Mouse (Mus musculus): Measurements from ENCODE around the gene Tmem210. TPM values are rescaled to one million over a fixed set of nuclear protein-coding genes. Genes with fewer than 3 reads are reported as not detected.
A peak's percentile ranks its signal among the peaks of the same experiment; 100 is the strongest.

Gene Tmem210
- total RNA-seq, 2 experiments from 2014 or later: not detected

DNA sequence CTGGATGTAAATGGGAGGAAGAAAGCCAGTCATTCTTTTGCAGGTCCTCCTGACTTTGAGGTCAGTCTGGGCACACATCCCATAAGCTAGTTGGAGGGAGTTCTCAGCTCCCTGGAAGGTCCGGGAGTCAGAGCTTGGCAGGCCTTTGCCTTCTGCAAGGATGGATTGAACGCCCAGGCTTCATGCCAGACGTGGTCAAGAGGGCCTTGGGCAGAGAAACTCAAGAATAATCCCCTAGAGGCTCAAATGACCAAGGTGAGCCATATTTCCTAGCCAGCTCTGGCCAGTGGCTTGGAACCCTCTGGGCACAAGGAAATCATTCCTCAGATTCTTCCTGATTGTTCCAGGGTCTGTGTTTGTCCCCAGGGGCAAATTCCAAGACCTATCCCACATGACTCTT, 23.1 kb upstream of the Tmem210 start:
- DNase-seq (ENCODE audit: low spot score in 2 of 2): no peak

DNA sequence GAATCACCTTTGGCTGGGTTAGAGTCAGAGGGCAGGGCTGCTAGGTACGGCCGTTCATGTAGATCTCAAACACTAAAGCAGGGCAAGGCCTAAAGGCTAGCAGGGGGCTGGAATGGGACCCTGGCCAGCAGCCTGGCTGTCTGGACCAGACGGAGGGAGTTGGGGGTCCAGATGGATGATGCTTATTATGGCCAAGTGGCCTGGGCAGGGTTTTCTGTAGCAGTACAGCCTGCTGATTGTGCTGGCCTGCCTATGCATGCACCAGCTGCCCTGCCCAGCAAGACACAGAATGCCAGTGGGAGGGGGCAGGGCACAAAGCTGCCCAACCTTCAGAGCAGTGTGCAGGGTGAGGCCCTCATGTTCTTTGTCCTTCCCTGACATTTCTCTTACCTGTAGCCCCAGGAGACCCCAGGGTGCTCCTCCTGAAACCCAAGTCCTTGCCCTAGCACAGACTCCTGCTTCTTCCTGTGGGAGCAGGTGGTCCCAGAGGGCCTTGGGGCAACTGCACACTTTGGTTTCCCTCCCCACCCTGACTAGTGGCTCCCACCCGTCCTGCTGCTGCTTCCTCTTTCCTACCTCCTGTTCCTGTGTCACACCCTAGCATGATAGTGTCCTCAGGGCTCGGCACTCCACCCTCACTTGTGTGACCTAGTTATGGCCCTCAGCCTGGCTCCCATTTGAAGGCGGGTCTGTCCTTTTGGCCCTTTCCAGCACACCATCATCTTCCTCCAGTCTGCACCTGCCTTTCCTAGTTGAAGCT, 21.9 kb upstream of the Tmem210 start:
- no peak for DNase-seq (ENCODE audit: low spot score in 2 of 2)

DNA sequence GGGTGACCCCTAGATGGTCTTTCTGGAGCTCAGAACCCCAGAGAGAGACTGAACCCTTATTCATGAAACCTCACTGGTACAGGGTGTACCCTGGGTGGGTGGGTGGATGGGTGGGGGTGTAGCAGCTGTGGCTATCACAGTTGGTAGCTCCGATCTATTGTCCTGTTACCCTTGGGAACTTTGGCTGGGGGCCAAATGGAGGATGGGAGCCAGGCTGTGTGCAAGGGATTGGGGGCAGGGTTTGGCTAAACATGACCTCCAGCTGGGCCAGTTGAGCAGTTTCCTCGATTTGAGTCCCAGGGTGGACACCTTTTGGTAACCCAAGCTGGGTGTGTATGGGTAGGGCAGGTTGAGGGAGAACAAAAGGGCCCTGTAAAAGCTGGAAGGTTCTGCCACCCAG, 21.2 kb upstream of the Tmem210 start:
- DNase-seq (ENCODE audit: low spot score in 2 of 2): no peak

DNA sequence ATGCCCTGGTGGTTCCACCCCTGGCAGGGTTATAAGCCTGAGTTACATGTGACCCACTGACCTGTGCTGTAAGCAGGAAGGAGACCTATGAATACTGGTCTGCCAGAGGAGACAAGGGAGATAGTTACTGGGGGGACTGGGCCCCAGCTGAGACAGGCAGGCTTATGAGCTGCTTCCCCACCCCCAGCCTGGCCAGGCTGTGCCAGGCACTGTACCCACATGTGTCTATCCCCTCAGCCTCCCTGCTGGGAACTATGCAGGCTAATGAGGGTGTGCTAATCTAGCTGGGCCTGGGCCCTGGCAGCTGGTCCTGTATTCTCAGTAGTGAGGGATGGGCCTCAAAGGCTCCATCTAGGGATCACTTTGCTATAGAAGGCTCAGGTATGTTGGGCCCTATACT, 20.7 kb upstream of the Tmem210 start:
- no peak for DNase-seq (ENCODE audit: low spot score in 2 of 2)

DNA sequence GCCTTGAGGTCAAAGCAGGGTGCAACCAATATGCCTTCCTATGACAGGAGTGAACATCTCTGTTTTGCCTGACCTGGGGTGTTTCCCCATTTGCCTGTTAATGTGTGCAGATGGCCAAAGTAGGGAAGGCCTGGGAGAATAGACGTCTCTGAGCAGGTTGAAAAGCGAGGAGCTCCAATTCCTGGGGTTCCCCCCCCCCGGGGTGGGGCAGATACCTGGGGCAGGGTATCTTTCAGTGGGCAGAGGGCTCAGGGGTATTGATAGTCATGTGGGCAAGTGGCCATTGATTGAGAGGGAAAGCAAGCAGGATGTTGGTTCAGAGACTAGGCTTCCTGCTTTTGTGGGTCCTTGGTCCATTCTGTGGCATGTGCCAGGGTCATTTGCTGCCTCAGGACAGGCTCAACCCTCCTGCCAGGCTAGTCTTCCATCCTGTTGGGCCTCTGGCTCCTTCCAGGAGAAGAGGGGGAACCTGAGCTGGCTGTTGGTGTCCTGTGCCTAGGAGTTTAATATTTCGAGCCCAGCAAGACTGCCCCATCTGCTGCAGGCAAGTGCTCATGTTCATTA, 20.1 kb upstream of the Tmem210 start:
- DNase-seq (ENCODE audit: low spot score in 2 of 2): no peak

DNA sequence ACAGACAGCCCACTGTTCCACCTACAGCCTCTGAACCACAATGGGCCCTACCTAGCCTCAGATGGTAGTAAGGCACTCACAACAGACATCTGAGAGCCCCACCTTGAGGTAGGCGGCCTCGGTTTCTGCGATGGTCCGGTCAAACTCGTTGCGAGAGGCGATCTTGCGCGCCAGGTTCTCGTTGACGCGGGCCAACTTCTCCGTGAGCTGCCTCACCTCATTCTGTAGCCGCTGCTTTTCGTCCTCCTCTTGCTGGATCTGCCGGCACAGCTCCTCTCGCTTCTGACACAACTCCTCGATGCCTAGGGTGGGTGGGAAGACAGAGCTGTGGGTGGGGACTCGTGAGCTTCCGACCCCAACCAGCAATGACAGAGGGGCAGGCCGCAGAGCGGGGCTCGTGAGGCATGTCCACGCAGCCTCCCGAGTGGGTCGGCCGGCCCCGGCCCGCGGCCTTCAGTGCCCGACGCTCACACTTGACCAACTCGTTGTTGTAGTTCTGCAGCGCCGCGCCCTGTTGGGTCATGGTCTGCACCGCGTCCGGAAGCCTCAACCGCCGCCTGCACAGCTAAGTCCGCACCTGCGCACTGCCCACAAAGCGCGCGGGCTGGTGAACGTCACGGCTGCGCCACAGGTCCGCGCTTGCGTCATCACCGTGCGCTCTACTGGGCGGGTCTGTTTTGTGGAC, 16.0 kb upstream of the Tmem210 start, which contains the start of the genes Ssna1 and Anapc2:
Ssna1 (minus strand) TSS at position 612 of the 685 bp plus-strand sequence.
Anapc2 (plus strand) TSS at position 652 of the 685 bp plus-strand sequence.
- peak; percentile 96 to 98 for DNase-seq (ENCODE audit: low spot score in 2 of 2)

DNA sequence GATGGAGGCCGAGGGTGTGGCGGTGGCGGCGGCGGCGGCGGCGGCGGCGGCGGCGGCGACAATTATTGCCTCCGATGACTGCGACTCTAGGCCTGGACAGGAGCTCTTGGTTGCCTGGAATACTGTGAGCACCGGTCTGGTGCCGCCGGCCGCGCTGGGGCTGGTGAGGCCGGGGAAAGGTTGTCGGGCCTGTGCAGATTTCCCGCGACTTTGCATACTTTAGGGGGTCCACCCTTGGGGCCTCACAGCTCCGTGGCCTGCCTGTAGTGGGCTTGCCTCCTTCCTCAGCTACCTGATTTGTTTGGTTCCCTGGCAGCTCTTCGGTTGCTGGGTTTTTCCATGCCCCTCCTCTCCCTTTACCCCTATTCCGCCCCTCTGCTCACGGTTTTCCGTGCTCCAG, 15.4 kb upstream of the Tmem210 start:
- no peak for DNase-seq (ENCODE audit: low spot score in 2 of 2)

DNA sequence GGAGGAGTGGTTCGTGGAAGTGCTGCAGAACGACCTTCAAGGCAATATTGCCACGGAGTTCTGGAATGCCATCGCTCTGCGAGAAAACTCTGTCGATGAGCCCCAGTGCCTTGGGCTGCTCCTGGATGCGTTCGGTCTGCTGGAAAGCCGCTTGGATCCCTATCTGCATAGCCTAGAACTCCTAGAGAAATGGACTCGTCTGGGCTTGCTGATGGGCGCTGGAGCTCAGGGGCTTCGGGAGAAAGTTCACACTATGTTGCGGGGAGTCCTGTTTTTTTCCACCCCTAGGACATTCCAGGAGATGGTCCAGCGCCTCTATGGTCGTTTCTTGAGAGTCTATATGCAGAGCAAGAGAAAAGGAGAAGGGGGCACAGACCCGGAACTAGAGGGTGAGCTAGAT, 14.9 kb upstream of the Tmem210 start:
- DNase-seq (ENCODE audit: low spot score in 2 of 2): no peak

DNA sequence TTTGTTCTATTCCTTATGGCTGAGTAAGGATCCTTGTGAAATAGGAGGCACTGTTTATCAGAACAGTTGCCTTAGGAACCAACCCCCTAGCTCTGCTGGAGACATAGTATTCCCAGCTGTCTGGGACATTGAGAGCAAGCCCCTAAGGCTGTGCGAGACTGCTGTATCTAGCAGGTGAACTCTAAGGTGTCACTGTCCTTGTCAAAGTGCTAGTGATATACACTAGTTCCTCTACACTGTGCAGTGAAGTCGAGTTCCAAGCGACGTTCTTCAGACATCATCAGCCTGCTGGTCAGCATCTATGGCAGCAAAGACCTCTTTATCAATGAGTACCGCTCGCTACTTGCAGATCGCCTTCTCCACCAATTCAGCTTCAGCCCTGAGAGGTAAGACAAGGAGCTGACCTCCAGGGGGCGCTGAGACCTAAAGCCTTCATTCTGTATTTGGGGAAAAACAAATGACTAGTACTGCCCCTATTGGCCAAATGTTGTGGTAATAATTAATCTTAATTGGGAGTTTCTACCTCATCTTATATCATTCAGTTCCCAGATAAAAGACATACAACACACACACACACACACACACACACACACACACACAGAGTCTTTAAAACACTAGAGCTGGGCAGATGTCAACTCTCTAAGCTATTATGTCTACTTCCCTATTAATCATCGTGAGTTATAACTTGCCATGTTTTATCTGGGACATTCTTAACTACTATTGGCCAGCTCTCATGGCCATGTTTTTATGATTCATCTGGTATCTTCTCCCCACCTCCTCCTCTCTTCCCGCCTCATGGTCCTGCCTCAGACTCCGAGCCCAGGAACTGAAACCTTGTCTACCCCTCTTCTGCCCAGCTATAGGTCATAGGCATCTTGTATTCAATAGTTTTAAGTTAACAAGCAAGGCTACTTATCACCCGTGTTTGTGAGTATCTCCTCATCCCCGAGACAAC, 8.7 kb upstream of the Tmem210 start:
- DNase-seq (ENCODE audit: low spot score in 2 of 2): peak in 1 of 2 experiments; percentile 74

DNA sequence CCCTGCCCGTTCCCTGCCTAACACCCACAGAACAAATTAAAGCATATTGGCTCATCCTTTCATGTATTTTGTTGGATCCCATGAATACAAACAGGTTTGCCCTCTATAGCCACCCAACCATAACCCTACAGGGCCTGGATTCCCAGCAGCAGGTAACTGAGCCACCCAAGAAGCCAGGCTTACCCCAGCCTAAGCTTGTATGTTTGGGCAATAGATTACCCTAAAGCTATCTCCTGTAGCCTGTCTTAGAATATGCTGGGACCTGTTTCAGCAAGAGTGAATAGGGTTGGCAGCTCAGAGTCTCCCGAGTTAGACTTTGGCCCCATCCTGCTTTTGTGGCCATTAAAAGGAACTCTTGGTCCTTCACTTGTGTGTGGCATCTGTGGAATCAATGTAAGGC, 2.4 kb upstream of the Tmem210 start:
- no peak for DNase-seq (ENCODE audit: low spot score in 2 of 2)

DNA sequence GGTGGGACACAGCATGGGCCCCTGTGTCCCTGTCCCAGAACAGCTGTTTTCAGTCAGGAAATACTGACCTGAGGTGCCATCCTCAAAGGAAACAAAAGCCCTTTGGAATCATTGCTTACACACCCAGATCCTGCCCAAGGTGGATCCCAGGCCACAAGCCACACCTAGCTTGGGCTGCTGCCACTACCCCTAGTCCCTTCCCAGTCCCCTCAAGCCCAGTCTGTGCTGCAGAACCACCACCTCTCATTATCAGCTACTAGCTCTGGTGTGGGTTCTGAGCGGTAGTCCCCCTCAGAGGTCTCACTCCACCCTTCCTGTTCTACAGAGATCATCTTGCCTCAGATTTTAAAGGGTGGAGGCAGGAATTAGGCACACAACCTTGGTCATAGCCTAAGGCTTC, 1.6 kb upstream of the Tmem210 start:
- no peak for DNase-seq (ENCODE audit: low spot score in 2 of 2)

DNA sequence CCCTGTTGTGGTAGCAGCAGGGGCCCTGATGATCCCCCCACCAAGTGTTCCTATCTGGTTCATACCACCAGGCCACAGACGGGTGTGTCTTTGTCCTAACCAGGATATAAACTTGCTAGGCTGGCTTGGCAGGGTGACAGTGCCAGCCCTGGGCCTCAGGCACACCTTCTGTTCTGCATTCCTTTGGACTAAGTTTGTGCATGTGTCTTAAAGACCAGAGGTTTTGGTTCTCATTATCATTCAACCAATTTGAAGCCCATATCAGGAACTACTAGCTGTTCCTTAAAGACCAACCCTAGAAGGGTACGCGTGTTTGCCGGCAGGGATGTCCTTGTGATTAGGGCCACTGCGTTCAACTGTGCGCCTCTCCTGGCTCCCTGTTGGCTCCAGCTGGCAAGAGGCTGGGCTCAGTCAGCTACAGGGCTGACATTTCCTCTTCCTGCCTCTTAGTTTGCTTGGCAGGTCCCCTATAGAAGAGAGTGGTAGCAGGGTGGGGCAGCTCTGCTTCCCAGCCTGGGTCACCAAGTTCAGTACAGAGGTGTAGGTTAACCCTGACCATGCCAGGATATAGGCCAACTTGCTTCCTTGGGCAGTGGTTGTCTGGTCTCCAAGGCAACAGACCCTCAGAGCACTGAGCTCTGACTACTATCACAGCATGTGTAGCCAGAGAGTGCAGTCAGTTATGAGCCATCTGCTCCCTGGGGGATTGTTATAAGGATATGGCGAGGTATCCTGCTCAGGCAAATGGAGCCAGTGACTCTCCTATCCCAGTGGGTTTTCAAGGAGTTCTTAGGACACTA, 908 bp upstream of the Tmem210 start:
- DNase-seq (ENCODE audit: low spot score in 2 of 2): no peak

DNA sequence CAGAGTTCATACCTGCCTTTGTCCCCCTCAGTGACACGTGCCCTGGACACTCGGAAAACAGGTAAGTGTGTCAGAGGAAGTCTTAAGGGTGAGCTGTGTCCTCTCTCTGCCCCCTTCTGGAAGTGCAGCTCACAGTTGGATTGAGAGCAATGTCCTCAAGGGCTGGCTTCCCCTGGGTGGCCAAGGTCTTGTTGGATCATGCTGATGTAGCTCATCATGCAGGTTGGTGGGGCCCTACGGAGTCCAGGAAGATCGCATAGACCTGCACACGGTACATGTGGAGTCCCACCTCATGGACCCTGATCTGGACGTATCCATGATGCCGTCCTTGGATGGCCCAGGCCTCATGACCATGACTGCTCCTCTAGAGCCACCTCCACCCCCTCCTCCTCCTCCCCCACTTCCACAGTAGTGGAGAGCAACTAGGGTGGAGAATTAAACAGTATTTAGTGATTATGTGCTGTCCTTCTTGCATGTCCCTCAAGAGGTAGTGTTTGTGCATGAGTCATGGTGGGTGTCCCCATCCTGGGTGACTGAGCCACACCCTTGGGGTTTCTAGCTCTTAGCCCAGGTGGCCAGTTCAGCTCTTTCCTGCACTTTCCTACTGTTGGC, 895 bp downstream of the Tmem210 start:
- no peak for DNase-seq (ENCODE audit: low spot score in 2 of 2)

DNA sequence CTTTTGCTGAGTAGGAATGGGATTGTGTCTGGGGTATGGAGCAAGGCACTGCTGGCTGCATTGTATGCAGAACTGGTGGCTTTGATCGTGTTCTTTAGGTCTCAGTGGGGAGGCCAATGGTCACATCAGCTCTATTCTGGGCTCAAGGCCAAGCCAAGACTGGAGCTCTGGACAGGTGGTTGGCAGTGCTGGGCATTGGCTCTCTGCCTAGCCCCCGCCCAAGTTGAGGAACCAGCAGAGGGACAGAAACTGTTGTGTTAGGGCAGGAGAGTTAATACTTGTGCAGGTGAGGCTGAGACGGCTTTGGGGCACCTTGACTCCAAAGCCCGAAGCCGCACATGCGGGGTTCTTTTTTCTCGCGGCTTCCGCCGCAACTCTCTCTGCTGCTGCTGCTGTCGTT, 1.7 kb downstream of the Tmem210 start, which contains the start of gene Lrrc26:
Lrrc26 (plus strand) TSS at position 265 of the 400 bp plus-strand sequence.
- no peak for DNase-seq (ENCODE audit: low spot score in 2 of 2)

DNA sequence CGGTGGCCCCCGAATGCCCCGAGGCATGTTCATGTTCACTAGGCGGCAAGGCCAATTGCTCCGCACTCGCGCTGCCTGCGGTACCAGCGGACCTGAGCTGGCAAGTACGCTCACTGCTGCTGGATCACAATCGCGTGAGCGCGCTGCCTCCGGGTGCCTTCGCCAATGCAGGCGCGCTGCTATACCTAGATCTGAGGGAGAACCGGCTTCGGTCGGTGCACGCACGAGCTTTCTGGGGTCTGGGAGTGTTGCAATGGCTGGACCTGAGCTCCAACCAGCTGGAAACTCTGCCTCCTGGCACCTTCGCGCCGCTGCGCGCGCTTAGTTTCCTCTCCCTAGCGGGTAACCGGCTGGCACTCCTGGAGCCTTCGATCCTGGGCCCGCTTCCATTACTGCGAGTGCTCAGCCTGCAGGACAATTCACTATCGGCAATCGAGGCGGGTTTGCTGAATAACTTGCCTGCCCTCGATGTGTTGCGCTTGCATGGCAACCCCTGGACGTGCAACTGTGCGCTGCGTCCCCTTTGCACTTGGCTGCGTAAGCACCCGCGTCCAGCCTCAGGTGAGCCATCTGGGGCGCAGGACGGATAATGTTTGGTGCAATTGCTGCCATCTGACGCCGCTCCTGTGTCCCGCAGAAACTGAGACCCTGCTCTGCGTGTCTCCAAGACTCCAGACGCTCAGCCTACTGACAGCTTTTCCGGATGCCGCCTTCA, 2.3 kb downstream of the Tmem210 start:
- no peak for DNase-seq (ENCODE audit: low spot score in 2 of 2)

DNA sequence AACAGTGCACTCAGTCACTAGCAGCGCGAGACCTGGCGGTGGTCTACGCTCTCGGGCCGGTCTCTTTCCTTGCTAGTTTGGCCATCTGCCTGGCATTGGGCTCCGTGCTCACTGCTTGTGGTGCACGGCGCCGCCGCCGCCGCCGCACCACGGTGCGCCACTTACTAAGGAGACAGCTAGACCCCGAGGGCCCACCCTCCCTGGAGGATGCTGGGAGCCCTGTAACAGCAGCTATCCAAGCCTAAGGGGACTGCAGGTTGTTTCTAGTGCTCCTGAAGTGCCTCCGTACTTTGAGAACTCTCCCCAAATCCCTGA, 2.8 kb downstream of the Tmem210 start:
- DNase-seq (ENCODE audit: low spot score in 2 of 2): no peak

DNA sequence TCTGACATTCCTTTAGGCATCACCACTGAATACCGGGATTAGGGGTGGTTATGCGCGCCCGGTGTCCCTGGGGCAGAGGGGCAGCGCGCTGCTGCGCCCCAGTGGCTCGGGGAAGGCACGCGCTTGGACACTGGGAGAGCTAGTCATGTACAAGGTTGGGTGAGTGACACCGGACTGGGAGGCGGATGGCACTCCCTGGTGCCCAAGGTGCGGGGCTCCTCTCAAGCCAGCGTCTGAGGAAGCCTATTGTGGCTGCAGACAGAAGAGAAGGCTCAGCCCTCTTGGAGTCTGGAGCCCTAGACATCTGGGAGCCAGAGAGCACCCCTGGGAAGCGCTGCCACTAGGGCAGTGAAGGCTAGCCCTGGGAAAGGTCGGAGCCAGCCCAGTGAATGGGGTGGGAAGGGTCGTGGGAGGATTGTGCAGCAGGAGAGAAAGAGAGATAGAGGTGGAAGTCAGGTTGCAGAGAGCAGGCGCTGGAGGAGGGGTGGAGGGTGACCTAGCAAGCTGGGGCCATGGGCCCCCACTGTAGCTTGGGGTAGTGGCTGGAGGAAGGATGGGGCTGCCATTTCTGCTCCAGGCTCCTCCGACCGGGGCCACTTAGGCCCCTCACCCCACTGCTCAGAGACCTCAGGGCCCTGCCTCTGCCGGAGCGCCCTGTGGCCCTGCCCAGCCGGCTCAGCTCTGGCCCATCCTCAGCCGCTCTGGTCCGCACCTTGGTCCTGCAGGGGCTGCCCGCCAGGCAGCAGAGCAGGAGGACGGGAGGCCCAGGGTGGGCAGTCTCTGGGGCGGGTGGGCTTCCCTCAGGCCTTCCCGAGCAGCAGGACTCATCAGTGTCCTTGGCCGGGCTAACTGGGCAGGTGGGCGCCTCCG, 3.5 kb downstream of the Tmem210 start:
- DNase-seq (ENCODE audit: low spot score in 2 of 2): no peak

DNA sequence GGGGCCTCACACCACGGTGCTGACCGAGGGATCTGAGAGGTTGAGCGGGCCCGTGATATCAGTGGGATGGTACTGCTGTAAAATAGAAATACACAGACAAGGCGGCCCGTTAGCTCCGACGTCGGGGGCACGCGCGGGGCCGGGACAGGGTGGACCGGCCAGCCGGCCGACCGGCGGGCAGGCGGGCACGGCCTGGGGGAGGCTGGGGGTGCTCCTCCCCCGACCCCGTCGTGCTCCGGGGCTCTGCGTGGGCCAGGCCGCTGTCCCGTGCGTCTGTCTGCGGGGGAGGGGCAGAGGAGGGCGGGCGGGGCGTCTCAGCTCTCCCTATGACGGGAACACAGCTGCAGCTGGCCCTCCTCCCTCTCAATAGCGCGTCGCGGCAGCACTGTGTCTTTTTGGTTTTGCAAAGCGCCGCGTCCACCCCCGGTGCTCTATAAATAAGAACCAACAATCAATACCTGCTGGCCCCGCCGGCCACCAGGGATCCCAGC, 4.2 kb downstream of the Tmem210 start:
- no peak for DNase-seq (ENCODE audit: low spot score in 2 of 2)
